Mouse (Mus musculus) heart, embryonic 16.5 days (tissue): ENCODE data around the gene Map2k1. TPM values are rescaled to one million over a fixed set of nuclear protein-coding genes. Genes with fewer than 3 reads are reported as not detected.
"Not testable (repeated sequence)": the region's sequence is repeated elsewhere in the genome, so short reads cannot be mapped to it uniquely, and the experiment has no call there.

ENCODE experiments used
- ATAC-seq: fragments of 200-750 bp; cut with Nextera tagmentation; replicated peaks from 2 replicates; pipeline ENCODE4 v1.8.0; 2017; ENCODE audit warnings: moderate number of reproducible peaks; ENCODE audit not compliant: insufficient read depth, low FRiP score; ENCODE audit errors: extremely low read depth
- H3K27ac ChIP-seq: fragments of 300-500 bp; sonication (generic); 2 replicates; pipeline ENCODE4 v1.5.1; 2014; ENCODE audit warnings: mild to moderate bottlenecking, low read length, control low read depth, moderate library complexity
- H3K27me3 ChIP-seq: fragments of 300-500 bp; sonication (generic); 2 replicates; pipeline ENCODE4 v1.6.1; 2014; ENCODE audit warnings: low read length, mixed read lengths; ENCODE audit not compliant: control insufficient read depth, insufficient read depth
- H3K36me3 ChIP-seq: fragments of 300-500 bp; sonication (generic); 2 replicates; pipeline ENCODE4 v1.6.1; 2014; ENCODE audit not compliant: control insufficient read depth, insufficient read depth
- H3K4me1 ChIP-seq: fragments of 300-500 bp; sonication (generic); 2 replicates; pipeline ENCODE4 v1.6.1; 2014; ENCODE audit warnings: low read length, mixed read lengths; ENCODE audit not compliant: control insufficient read depth, insufficient read depth
- H3K4me2 ChIP-seq: fragments of 300-500 bp; sonication (generic); 2 replicates; pipeline ENCODE4 v1.6.1; 2014; ENCODE audit warnings: low read depth, mild to moderate bottlenecking, control low read depth, low read length
- H3K4me3 ChIP-seq: fragments of 300-500 bp; sonication (generic); 2 replicates; pipeline ENCODE4 v1.5.1; 2014; ENCODE audit warnings: mild to moderate bottlenecking, control low read depth, low read length
- H3K9ac ChIP-seq: fragments of 300-500 bp; sonication (generic); 2 replicates; pipeline ENCODE4 v1.6.1; 2014; ENCODE audit warnings: low read length, control low read depth
- H3K9me3 ChIP-seq: fragments of 300-500 bp; sonication (generic); replicated peaks from 2 replicates; pipeline ENCODE4 v1.6.1; 2016; ENCODE audit warnings: low read length; ENCODE audit not compliant: control insufficient read depth
- WGBS: fragments of 180-500 bp; shearing (Covaris S2); extraction: QIAGEN DNeasy Blood & Tissue Kit; methylation state at CpG from one replicate; pipeline ENCODE4 v1.1.7; 2014; 5-methylcytosine and 5-hydroxymethylcytosine counted together
- polyA plus RNA-seq: library from polyadenylated mRNA; unstranded; fragments of >200 nt; fragmentation: Nextera tagmentation; extraction: Ambion mirVana; gene quantifications from 2 replicates; pipeline ENCODE4 v1.2.1, GENCODE M21; 2015

The Map2k1 gene
- polyA plus RNA-seq = 86.8 and 98.1 TPM in 2 replicates

GRCm38 (mm10) chr9:64253021-64253904, at the start of gene Map2k1:
Map2k1 (minus strand) TSS chr9:64253631.
- Histone ChIP-seq H3K9ac (peak within 1 kb of the TSS; percentile 81), H3K36me3 (no peaks in the 10 kb centered on the region), H3K4me2 (peak within 1 kb of the TSS; percentile 90), H3K27me3 (no peaks in the 10 kb centered on the region), H3K9me3 (no peaks in the 10 kb centered on the region), H3K4me3 (peak within 1 kb of the TSS; percentile 70), H3K4me1 (peaks cover 22% of the 10 kb centered on the region), H3K27ac (peak within 1 kb of the TSS; percentile 84)
- WGBS = under 1% methylated on average over 89 of the region's 89 CpGs
- peak; percentile 97 for ATAC-seq

DNA sequence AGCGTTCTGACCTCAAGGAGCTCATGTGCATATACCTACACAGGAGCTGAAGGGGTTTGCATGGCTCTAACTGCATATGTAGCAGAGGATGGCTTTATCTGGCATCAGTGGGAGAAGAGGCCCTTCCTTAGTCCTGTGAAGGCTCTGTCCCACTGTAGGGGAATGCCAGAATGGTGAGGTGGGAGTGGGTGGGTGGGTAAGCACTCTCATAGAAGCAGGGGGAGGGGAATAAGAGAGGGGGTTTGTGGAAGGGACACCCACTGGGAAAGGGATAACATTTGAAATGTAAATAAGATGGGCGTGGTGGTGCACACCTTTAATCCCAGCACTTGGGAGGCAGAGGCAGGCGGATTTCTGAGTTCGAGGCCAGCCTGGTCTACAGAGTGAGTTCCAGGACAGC, 49.7 kb upstream of the Map2k1 start:
- H3K9me3 ChIP-seq, ATAC-seq, H3K27me3 ChIP-seq, H3K4me2 ChIP-seq, H3K4me3 ChIP-seq, H3K9ac ChIP-seq, H3K27ac ChIP-seq, H3K4me1 ChIP-seq: not testable (repeated sequence)
- peaks cover 34% of the 10 kb centered on the region for H3K36me3 ChIP-seq
- WGBS = 91% methylated on average over 4 of the region's 4 CpGs

DNA sequence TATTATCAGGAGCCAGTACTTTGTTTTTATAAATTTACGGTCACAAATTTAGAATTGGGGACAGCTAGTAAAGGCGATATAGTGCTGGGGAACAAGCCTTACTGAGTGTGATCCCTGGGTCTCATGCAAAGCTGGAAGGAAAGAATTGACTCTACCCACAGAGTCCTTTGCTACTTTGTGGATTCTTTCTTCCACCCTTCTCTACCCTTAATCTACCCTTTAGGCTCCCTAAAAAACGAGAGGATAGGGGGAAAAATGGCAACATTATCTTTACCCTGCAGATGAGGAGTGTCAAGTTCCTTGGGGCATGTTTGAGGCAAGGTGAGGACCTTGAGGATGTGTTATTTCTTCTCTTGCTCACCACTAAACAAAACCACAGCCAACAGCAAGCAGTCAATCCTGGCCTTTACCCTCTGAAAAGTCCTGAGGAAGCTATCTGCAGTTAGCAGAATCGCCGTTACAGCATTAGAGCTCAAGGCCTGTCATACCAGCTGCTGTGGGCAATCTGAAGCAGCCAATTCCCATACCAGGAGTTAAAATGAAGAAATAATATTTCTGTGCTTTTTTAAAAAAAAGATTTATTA, 29.1 kb upstream of the Map2k1 start:
- Histone ChIP-seq H3K4me3 (peak overlapping the region; percentile 94), H3K9me3 (no peaks in the 10 kb centered on the region), H3K36me3 (no peaks in the 10 kb centered on the region), H3K4me1 (peaks cover 8% of the 10 kb centered on the region), H3K27ac (peak overlapping the region; percentile 7; the same call in 1 of the 2 replicates), H3K27me3 (no peaks in the 10 kb centered on the region), H3K4me2 (peak overlapping the region; percentile 84), H3K9ac (peak overlapping the region; percentile 97)
- no peak for ATAC-seq
- 39% methylated on average over 5 of the region's 5 CpGs for WGBS

DNA sequence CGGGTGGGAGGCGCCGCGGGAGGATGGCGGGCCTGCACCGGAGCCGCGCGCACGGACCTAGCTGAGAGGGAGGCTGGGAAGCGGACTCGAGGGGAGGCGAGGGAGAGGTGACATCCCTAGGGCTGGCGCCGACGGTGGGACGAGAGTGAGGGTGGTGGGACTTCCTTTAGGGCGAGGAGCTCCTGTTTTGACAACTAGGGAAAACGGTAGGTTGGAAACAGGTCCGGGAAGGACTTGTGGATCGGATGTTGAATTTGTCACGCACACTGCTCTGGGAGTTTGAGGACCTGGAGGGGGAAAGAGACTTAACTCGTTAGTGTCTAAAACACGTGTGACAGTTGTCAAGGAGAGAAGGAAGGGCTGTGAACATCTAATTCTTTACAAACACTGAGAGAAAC, 28.3 kb upstream of the Map2k1 start:
- peak overlapping the region; percentile 97 for H3K9ac ChIP-seq
- no peaks in the 10 kb centered on the region for H3K9me3 ChIP-seq
- peak overlapping the region; percentile 92 for H3K27ac ChIP-seq
- peak overlapping the region; percentile 84 for H3K4me2 ChIP-seq
- WGBS = under 1% methylated on average over 24 of the region's 24 CpGs
- H3K36me3 ChIP-seq = no peaks in the 10 kb centered on the region
- no peaks in the 10 kb centered on the region for H3K27me3 ChIP-seq
- peaks cover 8% of the 10 kb centered on the region for H3K4me1 ChIP-seq
- peak; percentile 83 for ATAC-seq
- peak overlapping the region; percentile 94 for H3K4me3 ChIP-seq

DNA sequence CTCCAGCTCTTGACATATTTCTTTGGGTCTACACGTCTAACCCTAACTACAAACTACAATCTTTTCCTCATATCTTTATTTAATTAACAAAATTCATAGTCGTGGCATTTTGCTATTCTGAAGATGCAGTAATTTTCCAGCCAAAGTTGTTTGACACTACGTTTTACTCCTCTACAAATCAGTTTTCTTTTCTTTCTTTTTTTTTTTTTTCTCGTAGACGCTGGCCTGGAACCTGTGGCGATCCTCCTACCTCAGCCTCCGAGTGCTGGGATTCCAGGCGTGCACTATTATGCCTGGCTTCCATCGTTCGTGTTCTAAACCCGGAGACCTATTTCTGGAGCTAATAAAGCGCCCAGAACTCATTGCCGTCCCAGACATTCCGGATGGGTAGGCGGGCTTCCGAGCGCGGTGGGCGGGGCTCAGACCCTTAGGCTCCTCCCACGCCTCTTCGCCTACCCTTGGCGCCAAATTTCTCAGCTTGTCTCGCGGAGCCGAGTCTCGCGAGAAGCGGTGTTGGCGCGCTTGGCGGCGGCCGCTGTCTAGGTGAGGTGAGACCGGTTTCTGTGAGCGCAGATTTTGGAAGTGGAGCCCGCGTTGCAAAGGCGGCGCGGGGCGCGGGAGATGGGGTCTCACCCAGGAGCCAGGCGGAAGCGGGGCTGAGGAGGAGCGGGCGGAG, 27.8 kb upstream of the Map2k1 start, which contains the start of gene Tipin:
TSS of gene Tipin (plus strand) at position 477 of the 676 bp plus-strand sequence.
- Histone ChIP-seq H3K36me3 (no peaks in the 10 kb centered on the region), H3K4me3 (peak within 1 kb of the TSS; percentile 94), H3K9me3 (no peaks in the 10 kb centered on the region), H3K27ac (peak within 1 kb of the TSS; percentile 92), H3K4me1 (peaks cover 8% of the 10 kb centered on the region), H3K27me3 (no peaks in the 10 kb centered on the region), H3K9ac (peak within 1 kb of the TSS; percentile 97), H3K4me2 (peak within 1 kb of the TSS; percentile 84)
- peak; percentile 96 for ATAC-seq
- 2% methylated on average over 46 of the region's 46 CpGs for WGBS

GRCm38 (mm10) chr9:64278665-64279310, 25.4 kb upstream of the Map2k1 start:
- Histone ChIP-seq H3K27ac (no peak overlapping the region), H3K4me2 (no peak overlapping the region), H3K9ac (no peak overlapping the region), H3K4me1 (peaks cover 8% of the 10 kb centered on the region), H3K9me3 (0 out of 2 replicates have a peak, but pooled peaks cover 3% of the 10 kb centered on the region), H3K36me3 (no peaks in the 10 kb centered on the region), H3K27me3 (no peaks in the 10 kb centered on the region), H3K4me3 (no peak overlapping the region)
- WGBS = 89% methylated on average over 6 of the region's 6 CpGs
- ATAC-seq = no peak

- no peak overlapping the region for H3K4me2 ChIP-seq
- no peak overlapping the region for H3K4me3 ChIP-seq
- WGBS = 58% methylated on average over 8 of the region's 8 CpGs
- no peak overlapping the region for H3K27ac ChIP-seq
- H3K9ac ChIP-seq = no peak overlapping the region
- H3K4me1 ChIP-seq = peaks cover 7% of the 10 kb centered on the region
- no peaks in the 10 kb centered on the region for H3K36me3 ChIP-seq
- ATAC-seq = no peak
- 0 out of 2 replicates have a peak, but pooled peaks cover 3% of the 10 kb centered on the region for H3K9me3 ChIP-seq
- H3K27me3 ChIP-seq = no peaks in the 10 kb centered on the region
These were observed 24.3 kb upstream of the Map2k1 start for GRCm38 (mm10) chr9:64277706-64278105.

- WGBS = 73% methylated on average over 1 of the region's 1 CpGs
- no peak for ATAC-seq
These were observed 21.5 kb upstream of the Map2k1 start for GRCm38 (mm10) chr9:64274919-64275318.

More at GRCm38 (mm10) chr9:64274919-64275318, 21.5 kb upstream of the Map2k1 start:
- Histone ChIP-seq H3K4me1 (no peaks in the 10 kb centered on the region), H3K36me3 (no peaks in the 10 kb centered on the region), H3K4me3 (no peak overlapping the region), H3K27ac (no peak overlapping the region), H3K9me3 (0 out of 2 replicates have a peak, but pooled peaks cover 3% of the 10 kb centered on the region), H3K27me3 (no peaks in the 10 kb centered on the region), H3K4me2 (no peak overlapping the region), H3K9ac (no peak overlapping the region)
